Mouse (Mus musculus): ENCODE data around the gene Cpb2. TPM values are rescaled to one million over a fixed set of nuclear protein-coding genes. Genes with fewer than 3 reads are reported as not detected.

Cpb2 gene
- not detected for polyA plus RNA-seq (2017; shearing (Covaris generic))

- no peak for ATAC-seq
Observed at GRCm38 (mm10) chr14:75242087-75242486, at the start of gene Cpb2. TSS of gene Cpb2 (plus strand) at chr14:75242287.

GRCm38 (mm10) chr14:75192427-75192826 is 49.7 kb upstream of the Cpb2 start:
- ATAC-seq: no peak

- no peak for ATAC-seq
Observed at GRCm38 (mm10) chr14:75192858-75193257, 49.2 kb upstream of the Cpb2 start.

DNA sequence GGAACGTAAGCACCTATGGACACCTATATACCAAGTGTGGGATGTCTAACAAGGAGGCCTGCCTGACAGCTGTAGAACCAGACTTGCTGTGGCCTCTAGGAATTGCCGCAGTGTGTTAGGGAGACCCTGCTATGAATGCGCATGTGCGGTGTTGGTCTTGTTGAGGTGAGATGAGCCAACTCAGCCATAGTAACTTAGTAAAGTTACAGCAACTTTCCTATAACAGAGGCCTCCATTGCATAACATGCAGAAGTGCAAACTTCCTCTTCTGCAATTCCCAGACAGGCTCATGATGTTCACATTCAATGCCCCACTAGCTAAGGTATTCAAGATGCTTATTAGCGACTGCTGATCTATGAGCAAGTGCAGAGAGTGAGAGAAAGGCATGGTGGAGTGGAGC is 46.6 kb upstream of the Cpb2 start:
- no peak for ATAC-seq

- ATAC-seq: peak; percentile 25
Observed at GRCm38 (mm10) chr14:75197027-75197426, 45.1 kb upstream of the Cpb2 start.

DNA sequence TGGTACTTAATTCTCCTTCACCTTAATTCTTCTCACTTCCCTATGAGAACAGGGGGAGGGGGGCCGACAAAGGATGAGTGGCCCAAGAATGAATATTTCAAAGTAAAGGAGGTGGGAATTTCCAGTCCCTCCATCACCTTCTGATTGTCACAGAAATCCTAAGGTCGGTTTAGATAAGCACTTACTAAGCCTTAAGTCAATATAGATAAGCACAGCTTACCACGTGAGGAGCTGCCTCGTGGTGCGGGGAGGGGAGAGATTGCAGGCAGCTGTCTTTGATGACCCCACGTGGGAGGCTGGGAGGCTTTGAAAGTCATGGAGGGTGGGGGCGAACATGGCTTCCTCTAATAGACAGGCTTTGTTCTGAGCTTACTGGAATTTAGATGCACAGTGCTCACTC is 44.4 kb upstream of the Cpb2 start:
- peak; percentile 45 for ATAC-seq

DNA sequence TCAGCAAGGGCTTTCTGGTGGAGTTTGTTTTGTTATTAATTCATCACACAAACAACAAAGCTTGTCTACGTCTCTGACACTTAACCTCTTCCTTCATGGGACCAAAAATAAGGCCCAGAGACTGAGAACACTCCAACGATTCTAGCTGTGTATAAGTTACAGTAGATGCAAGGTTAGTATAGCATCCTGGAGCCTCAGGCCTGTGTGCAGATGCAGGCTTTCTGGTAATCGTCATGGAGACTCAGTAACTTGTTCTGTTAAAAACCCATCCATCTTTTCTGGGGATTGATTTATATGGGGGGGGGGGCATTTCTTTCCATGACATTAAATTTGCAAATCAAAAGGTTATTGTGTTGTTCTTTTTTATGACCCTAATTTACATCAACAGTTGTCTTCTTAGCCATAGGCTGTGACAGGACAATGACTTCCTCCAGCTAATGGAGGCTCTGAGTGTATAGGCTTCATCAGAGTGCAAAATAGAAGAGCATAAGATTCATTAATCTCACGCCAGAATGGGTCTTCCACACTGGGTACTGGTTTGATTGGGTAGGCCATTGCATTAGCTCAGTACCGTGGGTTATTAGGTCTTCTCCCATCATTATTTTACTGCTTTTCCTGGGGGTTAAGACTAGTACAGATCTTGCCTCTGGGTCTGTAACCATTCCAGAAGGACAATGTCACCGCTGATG is 36.6 kb upstream of the Cpb2 start:
- no peak for ATAC-seq

- no peak for ATAC-seq
Observed at GRCm38 (mm10) chr14:75206307-75206706, 35.8 kb upstream of the Cpb2 start.

GRCm38 (mm10) chr14:75208572-75209151 is 33.4 kb upstream of the Cpb2 start:
- ATAC-seq: no peak

DNA sequence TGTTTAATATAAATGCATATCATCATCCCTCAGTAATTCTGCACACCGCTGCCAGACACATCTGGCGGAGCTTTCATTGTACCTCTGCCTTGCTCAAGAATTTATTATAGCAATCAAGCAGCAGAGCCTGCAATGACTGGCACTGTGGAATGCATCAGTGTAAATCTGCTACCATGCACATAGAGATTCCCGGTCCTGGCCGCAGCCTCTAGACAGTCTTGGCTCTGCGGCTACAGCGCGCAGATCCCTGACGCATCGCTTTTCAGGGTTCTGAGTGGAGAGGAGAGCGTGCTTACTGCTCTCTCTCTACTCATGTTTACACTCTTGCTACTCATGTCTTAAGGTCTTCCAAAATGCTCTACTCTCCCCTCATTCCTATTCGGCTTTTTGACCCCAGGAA is 28.3 kb upstream of the Cpb2 start:
- no peak for ATAC-seq

- ATAC-seq: no peak
Observed at GRCm38 (mm10) chr14:75218843-75219242, 23.2 kb upstream of the Cpb2 start.

GRCm38 (mm10) chr14:75219250-75219913 is 22.7 kb upstream of the Cpb2 start:
- ATAC-seq: no peak

GRCm38 (mm10) chr14:75222386-75222785 is 19.7 kb upstream of the Cpb2 start:
- no peak for ATAC-seq

GRCm38 (mm10) chr14:75227453-75228084 is 14.5 kb upstream of the Cpb2 start:
- ATAC-seq: peak; percentile 93

DNA sequence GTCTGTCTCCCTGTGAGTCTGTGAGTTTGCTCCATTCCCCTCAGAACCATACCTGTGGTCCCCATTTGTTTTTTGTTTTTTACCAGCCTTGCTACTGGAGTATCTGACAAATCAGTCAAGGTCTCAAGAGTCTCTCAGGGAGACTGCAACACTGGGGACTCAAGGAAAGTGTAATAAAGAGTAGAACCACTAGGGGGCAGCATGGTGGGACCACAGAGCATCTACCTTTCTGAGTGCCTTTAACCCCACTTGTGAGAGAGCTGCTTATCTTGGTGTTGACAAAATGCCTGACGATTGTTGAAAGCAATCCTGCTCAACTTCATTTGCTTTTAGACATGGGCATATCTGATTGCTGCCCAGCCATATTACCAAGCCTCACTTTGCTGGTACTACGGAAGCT is 12.3 kb upstream of the Cpb2 start:
- no peak for ATAC-seq

DNA sequence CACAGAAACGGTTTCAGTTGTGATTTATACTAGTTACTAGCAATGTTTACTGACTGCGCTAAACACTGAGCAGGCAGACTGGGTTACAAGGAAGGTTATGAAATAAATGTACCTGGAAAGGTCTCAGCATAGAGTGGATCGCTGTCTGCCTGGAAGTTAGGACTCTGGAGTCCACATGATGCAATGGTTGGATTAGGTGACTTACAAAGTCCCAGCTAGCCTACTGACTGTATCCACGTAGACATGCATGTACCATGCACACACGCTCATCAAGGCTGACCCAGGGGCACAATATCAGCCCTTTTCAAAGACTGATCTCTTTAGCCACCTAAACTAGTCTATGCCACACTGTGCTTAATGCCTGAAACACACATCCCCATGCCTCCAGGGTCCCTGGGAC is 9.0 kb upstream of the Cpb2 start:
- no peak for ATAC-seq

DNA sequence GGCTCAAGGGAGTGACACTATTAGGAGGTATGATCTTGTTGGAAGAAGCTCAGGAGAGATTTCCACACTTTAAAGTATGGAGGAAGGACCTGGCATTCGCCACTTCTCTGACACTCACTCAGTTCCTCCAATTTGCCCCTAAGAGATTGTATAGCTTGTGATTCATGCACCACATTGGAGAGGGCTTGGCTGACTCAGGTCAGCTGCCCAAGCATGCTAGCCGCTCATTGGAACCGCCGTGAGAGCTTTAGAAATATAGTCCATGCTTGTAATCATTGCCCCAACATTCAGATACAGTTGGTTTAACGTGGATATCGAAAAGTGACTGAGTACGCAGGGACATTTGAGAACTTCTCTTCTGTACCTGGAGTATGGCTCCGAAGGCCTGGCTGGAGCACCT is 6.5 kb upstream of the Cpb2 start:
- ATAC-seq: no peak

DNA sequence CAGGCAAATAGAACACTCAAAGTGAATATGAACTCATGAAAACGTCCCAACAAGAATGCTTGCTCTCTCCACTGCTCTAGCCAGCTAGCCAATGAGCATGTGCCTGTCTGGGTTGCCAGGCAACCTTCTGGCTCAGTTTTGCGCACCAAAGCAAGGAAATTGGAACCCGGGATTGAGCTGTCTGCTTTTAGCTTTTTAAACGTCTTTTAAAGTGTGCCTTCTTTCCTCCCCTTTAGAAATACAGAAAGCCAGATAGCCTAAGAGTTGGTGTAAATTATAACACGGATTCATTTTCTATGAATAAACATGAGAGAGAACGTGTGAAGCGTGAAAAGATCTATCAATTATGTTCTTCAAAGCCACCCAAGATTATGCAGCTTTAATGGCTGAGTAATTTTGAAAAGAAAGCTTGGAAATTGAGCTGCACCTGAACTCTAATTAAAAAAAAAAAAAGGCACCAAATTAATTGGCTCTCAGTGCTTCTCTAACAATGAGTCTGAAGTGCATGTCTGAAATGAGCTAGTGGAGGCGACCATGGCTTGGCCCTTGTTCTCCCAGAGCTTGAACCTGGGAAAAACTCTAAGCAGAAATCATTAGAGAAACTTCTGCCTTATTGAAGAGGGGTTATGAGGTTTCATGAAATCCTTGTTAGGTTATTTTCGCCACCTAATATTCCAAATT is 6.0 kb upstream of the Cpb2 start:
- ATAC-seq: no peak

- ATAC-seq: no peak
Observed at GRCm38 (mm10) chr14:75236636-75237003, 5.5 kb upstream of the Cpb2 start.

GRCm38 (mm10) chr14:75237096-75237495 is 5.0 kb upstream of the Cpb2 start:
- ATAC-seq: no peak

GRCm38 (mm10) chr14:75238054-75238692 is 3.9 kb upstream of the Cpb2 start:
- no peak for ATAC-seq
